Mouse (Mus musculus) mouse embryonic stem cell (cell line): ENCODE measurements around the gene Pou2f1.

ENCODE experiments used
- in situ Hi-C, 2 experiments: fragments of 300-500 bp; cut with MboI; formaldehyde crosslinking; loops; 1 replicate in 1 of 2; 3 replicates in 1 of 2; pipeline ENCODE4 v1.14.3; 2019 to 2020; ENCODE audit warnings: low sequenced_read_pairs in 2 of 2, low pct_unique_long_range_greater_than_20kb in 1 of 2, mixed read lengths in 1 of 2; ENCODE audit not compliant: unreplicated experiment in 1 of 2

The Pou2f1 gene

DNA sequence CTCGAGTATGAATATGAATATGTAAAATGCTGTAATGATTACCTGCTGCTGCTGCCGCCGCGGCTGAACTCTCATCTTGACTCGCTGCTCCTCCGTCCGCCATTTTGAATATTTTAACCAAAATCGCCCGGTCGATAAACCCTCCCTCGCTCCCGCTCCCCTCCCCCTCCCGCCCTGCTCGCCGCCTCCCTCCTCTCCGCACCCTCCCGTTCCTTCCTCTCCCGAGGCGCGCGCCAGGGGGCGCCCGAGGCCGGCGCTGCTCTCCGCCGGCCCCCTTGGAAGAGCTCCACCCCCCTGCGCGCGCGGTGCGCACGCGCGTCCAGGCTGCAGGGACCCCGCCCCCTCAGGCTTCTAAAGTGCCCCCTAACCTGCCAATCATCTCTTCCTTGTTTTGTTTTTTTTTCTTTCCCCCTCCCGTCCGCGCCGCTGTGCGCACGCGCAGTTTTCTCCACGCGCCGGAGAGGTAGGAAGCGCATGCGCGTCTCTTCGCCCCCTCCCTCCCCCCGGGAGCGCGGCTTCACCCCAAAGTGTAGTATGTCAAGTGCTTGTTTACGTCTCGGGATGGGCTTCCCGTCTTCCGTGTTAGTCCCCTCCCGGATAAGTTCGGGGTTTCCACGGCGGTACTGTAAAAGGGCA, at the start of gene Pou2f1:
TSS of gene Pou2f1 (minus strand) at position 159 of the 636 bp plus-strand sequence.
- in situ Hi-C loops, result no loop called here

DNA sequence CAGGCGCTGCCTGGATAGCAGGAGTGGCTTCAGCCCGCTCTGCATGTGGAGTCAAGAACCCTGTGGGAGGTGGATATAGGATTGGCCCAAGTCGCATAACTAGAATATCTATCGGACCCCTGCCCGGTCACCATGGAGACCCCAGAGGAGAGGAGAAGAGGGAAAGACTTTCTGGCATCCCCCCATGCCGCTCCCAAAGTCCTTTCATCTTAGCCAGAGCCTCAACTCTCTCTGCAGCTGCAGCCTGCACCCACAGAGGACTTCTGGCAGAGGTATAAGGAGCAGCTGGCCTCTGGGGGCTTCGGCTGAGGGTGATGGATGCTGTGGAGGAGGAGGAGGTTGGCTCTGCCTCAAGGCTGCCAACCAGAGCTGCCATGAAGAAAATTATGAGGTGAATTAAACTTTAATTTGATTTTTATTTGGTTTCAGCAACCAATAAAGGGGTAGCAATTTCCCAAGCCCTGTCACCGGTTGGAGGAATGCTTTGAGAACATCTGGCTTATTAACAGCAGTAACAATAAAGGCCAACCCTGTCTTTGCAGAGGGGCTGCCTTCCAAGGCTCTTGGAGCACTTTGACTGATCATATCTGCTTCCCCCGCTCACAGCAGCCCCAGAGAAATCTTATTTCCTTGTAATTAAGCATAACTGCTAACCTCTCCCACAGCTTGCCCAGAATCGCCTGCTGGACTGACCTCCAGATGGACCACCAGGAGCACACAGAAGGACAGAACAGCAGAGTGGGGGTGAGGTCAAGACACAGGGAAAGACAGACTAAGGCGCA, 46.8 kb upstream of the Pou2f1 start:
- in situ Hi-C loops, result no loop called here

DNA sequence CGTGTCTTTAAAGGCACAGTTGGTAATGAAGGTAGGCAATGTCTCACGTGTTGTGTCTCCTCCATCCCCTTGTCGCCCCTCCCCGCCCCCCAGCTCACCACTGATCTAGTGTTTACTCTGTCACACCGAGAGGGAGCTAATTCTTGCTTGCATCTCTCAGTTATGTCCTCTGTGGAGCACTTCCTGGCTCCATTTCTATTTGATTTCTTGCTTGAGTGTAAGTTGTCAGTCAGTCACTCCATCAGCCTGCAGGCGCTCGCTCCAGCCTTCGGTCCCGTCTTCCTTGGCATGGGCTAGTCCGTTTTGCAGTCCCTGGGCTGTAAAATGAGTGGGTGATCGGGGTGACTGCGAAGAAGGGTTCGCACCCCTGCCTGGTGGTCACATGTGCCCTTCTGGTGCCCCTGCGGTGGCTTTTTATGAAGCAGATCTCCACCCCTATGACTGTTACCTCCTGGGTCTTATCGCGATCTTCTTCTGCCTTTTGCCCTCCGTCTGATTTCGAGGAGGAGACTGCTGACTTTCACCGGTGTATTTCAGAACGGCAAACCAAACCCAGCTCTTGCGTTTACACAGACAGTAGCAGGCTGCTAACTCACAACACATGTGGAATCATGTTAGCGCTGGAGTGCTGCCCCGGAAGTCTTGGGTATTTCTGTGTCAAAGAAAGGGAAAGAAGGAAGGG, 45.9 kb upstream of the Pou2f1 start:
- in situ Hi-C loops, result no loop called here

DNA sequence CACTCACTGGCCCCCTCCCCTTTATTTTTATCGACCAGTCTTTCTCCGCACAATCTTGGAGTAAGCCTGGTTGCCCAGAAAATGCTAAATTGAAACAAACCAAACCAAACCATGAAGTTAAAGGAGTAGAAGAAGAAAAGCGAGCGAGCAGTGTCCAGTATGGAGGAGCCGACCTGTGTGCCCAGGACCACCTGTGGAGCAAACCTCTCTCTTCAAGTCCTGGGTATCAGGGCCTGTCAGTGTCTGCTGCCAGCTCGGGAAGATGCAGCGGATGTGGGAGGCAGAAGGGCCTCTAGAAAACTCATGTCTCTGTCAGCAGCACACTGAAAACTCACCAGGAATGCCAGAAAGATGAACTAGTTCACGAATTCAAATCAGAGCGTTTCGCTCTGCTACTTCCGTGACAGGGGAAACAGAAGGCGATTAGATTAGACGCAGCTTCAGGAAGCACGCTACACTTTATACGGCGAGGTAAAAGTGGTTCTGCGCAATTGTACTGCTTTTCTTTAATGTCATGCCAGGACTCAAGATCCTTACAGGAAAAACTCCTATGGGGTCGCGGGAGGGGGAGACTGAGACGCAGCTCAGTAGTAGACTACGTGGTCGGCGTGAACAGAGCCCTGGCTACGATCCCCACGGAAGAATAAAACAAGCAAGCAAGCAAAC, 45.2 kb upstream of the Pou2f1 start:
- in situ Hi-C loops, result no loop called here

- in situ Hi-C loops, result no loop called here
Measured at GRCm38 (mm10) chr1:166045894-166046197, 43.4 kb upstream of the Pou2f1 start.

- in situ Hi-C loops, result no loop called here
Measured at GRCm38 (mm10) chr1:166045060-166045893, 42.8 kb upstream of the Pou2f1 start.

- in situ Hi-C loops, result no loop called here
Measured at GRCm38 (mm10) chr1:166043451-166044149, 41.1 kb upstream of the Pou2f1 start.

DNA sequence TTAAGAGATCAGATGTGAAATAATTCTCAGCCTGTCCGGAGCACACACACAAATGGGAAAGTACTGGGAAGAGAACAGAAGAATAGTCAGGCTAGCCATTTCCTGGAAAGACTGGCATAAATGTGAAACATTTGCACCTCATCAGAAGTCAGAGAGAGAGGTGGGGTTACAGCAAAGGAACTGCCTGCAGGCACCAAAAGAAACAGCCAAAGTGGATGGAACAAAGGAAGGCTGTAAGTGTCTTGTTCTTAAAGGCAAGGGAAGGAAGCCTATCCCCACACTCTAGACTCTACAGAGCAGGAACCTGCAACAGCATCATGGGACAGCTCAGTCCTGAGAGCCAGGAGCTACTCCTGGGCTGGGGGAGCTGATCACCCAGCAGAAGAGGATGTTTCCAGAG, 39.0 kb upstream of the Pou2f1 start:
- in situ Hi-C loops, result no loop called here

GRCm38 (mm10) chr1:166038731-166039332, 36.4 kb upstream of the Pou2f1 start:
- in situ Hi-C loops, result no loop called here

DNA sequence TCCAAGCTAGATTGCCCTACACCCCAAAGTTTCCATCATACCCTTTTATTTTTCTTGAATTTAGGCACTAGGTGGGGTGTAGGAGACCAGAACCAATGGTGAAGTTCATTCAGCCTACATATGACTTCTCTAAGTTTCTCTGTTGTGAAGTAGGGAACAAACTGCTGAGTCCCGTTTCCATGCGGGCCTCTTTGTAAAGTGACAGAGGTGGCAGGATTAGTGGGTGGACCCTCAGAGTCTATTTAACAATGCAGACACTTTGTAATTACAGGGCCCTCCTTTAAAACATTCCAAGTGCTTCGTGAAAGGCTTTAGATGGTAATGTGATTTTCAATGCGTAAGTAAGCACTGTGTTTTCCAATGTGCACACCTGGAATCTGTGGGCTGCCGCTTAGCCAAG, 32.6 kb upstream of the Pou2f1 start:
- in situ Hi-C loops, result no loop called here

GRCm38 (mm10) chr1:166031673-166032547, 29.4 kb upstream of the Pou2f1 start:
- in situ Hi-C loops, result no loop called here

DNA sequence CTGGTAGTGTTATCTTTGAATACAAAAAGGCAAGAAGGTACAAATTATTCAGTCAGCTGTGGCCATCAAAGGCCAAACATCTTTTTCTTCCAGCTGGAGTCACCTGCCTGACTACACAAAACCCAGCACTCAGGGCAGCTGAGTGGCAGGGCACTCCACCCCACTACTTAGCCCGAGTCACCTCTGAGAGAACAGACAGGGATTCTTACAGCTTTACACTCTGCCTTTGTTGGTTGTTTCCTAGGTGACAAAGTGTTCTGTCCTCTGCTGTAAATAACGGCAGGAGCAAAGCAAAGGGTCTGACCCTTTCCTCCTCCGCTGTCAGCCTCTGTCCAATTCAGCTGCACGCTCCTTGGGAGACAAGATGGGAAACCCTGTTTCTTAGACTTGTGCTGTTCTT, 21.5 kb upstream of the Pou2f1 start:
- in situ Hi-C loops, result no loop called here

DNA sequence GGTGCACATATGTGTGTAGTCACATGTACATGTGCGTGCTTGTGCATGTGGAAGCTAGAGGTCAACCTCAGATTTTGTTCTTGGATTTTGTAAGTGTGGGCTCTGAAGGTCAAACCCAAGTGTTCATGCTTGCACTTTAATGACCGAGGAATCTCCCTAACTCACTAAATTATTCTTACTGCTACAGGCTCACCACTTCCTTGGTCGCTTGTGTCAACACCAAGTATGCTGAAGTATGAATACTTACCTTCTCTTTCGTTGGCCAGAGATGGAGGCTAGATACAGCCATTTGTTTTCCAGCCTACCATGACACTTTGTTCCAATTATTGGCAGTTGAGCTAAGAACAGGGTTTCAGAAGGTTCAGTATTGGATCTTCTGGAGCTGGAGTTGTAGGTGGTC, 14.7 kb upstream of the Pou2f1 start:
- in situ Hi-C loops, result no loop called here

- in situ Hi-C loops, result no loop called here
Measured at GRCm38 (mm10) chr1:166016306-166016705, 13.8 kb upstream of the Pou2f1 start.

DNA sequence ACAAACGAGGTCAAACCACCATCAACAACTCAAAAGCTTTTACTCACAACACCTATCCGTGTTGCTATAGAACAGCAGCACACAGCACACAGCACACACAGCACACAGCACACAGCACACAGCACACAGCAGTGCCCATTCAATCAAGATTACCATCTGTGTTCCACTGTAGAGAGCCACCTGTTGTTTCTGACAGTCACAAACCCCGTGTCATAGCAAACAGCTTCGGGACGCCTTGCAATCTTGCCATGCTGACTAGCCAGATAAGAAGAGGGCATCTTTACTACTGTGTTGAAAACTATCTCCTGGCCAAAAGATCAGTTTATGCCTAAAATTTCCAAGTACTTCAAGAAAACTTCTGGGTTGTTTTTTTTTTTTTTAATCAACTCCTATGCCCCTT, 12.1 kb upstream of the Pou2f1 start:
- in situ Hi-C loops, result no loop called here

DNA sequence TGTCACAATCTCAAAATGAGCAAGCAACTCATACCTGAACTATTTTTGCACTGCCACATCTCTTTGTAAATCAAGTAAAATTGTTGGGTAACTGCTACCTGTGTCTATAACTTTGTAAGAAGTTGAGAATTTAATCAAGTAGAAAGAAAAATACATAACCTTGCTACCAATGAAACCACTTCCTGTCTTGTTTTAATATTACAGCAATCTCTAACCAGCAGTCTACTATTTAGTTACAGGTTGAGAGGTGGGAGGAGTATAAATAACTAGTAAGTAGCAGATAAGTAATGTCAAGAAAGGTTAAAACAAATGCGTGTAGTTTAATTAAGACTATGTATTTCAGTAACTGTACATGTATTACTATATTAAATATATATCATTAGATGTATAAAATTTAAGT, 7.6 kb upstream of the Pou2f1 start:
- in situ Hi-C loops, result no loop called here
